Mouse (Mus musculus) testis, adult 2 months (tissue): ENCODE measurements at regions not wholly inside any gene's neighbourhood (a gene's known extent, or its start where the extent isn't known, plus 50 kb on each side); places are given as distances from the start of the nearest gene placed in this dataset.

Experiments
- H3K27ac ChIP-seq: fragments of 200-500 bp; 2 replicates; pipeline ENCODE4 v1.5.1; 2012; ENCODE audit warnings: low read depth, low read length; ENCODE audit not compliant: control insufficient read depth, insufficient read depth
- H3K27me3 ChIP-seq: fragments of 200-500 bp; 2 replicates; pipeline ENCODE4 v1.6.1; 2012; ENCODE audit warnings: mild to moderate bottlenecking, low read length, moderate library complexity; ENCODE audit not compliant: control insufficient read depth, insufficient read depth
- H3K36me3 ChIP-seq: fragments of 200-500 bp; 2 replicates; pipeline ENCODE4 v1.6.1; 2012; ENCODE audit warnings: mild to moderate bottlenecking, low read length; ENCODE audit not compliant: control insufficient read depth, insufficient read depth
- H3K4me1 ChIP-seq: fragments of 200-500 bp; 2 replicates; pipeline ENCODE4 v1.6.1; 2012; ENCODE audit warnings: low read length; ENCODE audit not compliant: control insufficient read depth, insufficient read depth
- H3K4me3 ChIP-seq: fragments of 200-500 bp; 2 replicates; pipeline ENCODE4 v1.5.1; 2012; ENCODE audit warnings: low read depth, mild to moderate bottlenecking, low read length, moderate library complexity, mixed read lengths; ENCODE audit not compliant: control insufficient read depth
- CTCF ChIP-seq: fragments of 200-500 bp; IDR thresholded peaks from 2 replicates; pipeline ENCODE4 v1.5.1; 2012; ENCODE audit warnings: low read depth, mild to moderate bottlenecking, inconsistent platforms, low read length, moderate library complexity; ENCODE audit not compliant: control insufficient read depth, insufficient read depth, insufficient replicate concordance
- POLR2A ChIP-seq: fragments of 200-500 bp; IDR thresholded peaks from 2 replicates; pipeline ENCODE4 v1.6.1; 2012; ENCODE audit warnings: low read depth, mild to moderate bottlenecking, inconsistent platforms, low read length, moderate library complexity; ENCODE audit not compliant: control insufficient read depth

DNA sequence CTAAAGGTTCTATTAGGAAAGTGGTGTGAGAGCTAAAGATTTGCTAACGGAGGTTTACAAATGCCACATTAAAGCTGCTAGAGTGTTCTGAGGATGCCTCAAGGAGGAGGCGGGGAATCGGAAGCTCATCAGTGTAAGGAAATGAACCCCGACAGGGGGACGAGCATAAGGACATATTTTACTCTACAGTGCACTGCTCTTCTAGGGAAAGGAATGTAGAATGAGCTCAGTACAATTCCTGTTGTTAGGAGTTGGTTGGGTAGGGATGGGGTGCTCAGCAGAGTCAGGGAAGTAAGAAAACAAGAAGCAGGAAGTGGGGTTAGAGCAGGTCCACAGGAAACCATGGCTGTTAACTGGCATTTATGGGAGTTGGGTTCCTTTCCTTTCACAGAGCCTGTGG lies 54.6 kb downstream of the Mex3b start:
- Histone ChIP-seq H3K4me1 (no peaks in the 10 kb centered on the region), H3K36me3 (no peaks in the 10 kb centered on the region), H3K27me3 (no peaks in the 10 kb centered on the region), H3K4me3 (no peak overlapping the region), H3K27ac (no peak overlapping the region)
- TF ChIP-seq POLR2A, result no peak
- no peak for TF ChIP-seq CTCF

DNA sequence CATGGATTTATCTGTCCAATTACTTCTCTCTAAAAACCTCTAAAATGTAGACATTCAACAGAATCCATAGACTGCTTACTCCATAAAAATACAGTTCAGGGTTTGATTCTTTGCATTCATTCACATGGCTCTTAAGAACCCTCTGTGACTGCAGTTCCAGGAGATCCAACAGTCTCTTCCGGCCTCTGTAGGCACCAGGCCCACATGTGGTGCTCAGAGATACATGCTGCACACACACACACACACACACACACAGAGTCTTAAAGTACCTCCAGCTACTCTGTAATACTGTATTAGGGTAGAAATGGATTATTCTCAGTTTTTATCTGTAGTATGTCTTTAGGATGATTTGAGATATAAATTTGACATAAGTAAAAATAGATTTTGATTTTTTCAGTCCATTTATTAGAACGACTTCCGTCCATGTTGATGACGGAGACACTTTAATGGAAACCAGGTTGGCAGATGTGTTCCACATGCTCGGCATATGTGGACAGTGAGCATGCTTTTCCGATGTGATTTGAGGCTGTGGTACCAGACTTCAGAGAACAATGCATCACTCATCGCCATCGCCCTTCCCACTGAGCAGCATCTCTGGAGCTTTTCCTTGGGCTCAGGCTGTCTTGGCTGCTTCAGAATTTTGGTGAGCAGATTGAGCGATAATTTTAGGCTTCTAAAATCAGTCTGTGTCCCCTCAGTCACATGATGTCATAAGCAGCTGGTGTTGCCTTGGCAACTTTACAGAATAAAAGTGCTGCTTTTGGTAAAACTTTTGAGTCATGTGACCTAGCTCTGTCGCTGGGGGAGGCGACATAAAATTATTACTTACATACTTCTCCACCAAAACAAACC lies 56.3 kb downstream of the Mex3b start:
- Histone ChIP-seq H3K27me3 (no peaks in the 10 kb centered on the region), H3K4me3 (no peak overlapping the region), H3K36me3 (no peaks in the 10 kb centered on the region), H3K27ac (no peak overlapping the region), H3K4me1 (no peaks in the 10 kb centered on the region)
- TF ChIP-seq POLR2A (no peak), CTCF (no peak)

DNA sequence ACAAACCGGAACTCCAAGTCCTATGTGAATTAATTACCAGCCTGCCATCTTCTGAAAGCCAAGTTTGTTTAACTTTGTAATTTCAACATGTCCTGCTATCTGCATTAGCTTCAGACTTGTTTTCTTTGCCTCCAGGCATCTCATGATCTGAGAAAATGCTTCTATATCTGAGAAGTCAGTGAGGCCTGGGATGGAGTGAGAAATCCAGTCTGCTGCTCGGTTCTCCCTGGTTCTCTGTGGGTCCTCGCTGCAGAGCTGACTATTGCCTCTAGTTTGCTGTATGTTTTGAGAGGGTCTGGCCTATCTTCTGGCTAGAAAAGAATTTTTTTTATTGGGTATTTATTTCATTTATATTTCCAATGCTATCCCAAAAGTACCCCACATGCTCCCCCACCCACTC lies 57.0 kb downstream of the Mex3b start:
- TF ChIP-seq POLR2A (no peak), CTCF (no peak)
- Histone ChIP-seq H3K27ac (no peak overlapping the region), H3K4me3 (peak overlapping the region; percentile 28; the same call in 1 of the 2 replicates)

DNA sequence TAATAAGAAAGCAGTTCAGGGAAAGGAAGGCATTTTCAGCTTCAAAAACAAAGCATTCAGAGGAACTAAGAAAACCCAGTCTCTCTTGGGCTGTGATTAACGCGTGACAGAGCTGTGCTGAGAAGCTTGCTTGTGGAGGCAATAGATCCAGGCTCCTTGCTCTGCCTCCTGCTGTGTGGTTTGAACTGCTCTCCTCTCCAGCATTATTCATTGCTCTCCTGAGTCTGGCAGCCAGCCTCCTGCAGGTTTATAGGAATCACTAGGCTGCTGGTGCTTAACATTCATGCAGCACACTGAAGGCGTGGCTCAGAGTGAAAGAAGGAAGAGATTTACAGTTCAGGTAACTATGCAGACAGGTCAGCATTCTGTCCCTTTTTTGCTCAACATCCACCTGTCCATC lies 71.2 kb downstream of the Mex3b start:
- no peaks in the 10 kb centered on the region for H3K36me3 ChIP-seq
- no peaks in the 10 kb centered on the region for H3K27me3 ChIP-seq
- no peak overlapping the region for H3K4me3 ChIP-seq
- TF ChIP-seq CTCF (no peak), POLR2A (no peak)
- no peaks in the 10 kb centered on the region for H3K4me1 ChIP-seq
- no peak overlapping the region for H3K27ac ChIP-seq

More for the DNA sequence above, 57.0 kb downstream of the Mex3b start:
- no peaks in the 10 kb centered on the region for H3K36me3 ChIP-seq
- no peaks in the 10 kb centered on the region for H3K4me1 ChIP-seq
- no peaks in the 10 kb centered on the region for H3K27me3 ChIP-seq

DNA sequence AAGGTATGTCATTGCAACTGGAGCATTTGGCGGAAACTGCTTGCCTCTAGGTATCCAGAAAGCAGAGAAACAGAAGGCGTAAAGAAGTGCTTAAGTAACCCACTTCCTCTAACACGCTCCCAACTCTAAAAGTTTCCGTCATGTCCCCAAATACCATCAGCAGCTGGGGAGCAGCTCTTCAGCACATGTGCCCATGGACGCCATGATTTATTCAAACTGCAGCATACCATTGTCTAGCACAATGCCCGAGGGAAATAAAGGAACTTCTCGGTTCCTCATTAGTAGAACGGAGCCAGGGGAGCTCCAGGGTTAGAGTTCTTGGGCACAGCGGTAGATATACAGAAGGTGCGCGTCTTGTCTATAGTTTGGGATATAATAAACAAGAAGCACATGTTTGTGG lies 72.4 kb downstream of the Mex3b start:
- Histone ChIP-seq H3K36me3 (no peaks in the 10 kb centered on the region), H3K27ac (no peak overlapping the region), H3K4me1 (no peaks in the 10 kb centered on the region), H3K4me3 (no peak overlapping the region), H3K27me3 (no peaks in the 10 kb centered on the region)
- TF ChIP-seq POLR2A (no peak), CTCF (no peak)

DNA sequence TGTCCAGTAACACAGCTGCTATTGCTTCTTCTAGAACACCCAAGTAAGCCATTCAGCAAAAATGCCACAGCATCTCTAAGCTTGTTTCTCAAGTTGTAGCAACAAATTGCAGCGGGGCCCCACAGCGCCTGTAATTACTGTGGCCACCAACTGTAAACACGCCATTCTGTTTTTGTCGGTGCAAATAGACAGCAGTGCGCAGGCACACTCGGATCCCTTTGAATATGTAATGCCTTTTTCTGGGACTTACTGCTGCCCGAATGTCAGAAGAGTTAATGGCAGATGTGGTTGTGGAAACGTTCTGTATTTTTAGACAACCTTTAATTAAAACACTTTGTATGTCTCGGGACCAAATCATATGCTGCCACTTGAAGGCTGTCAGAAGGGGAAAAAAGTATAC lies 76.2 kb downstream of the Mex3b start:
- TF ChIP-seq CTCF (no peak), POLR2A (no peak)
- Histone ChIP-seq H3K4me3 (no peak overlapping the region), H3K36me3 (no peaks in the 10 kb centered on the region), H3K27me3 (no peaks in the 10 kb centered on the region), H3K27ac (no peak overlapping the region), H3K4me1 (no peaks in the 10 kb centered on the region)

DNA sequence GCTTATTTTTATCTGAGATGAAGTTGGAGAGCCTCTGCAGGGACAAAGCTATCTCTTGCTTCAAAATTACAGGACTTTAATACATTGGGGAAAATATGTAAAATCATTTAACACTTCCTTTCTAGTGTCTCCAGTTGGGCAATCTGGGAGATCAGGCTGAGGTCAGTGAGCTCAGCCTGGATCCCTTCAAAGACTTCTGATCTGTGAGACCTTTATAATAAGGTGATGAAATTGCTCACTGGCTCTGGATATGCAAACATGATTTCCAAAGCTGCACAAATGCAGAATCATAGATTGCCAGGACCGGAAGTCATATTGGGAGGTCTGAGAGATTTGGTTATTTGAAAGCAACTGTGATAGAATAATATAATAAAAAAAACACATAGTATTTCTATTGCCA lies 76.7 kb downstream of the Mex3b start:
- no peak overlapping the region for H3K4me3 ChIP-seq
- no peaks in the 10 kb centered on the region for H3K27me3 ChIP-seq
- H3K36me3 ChIP-seq, result no peaks in the 10 kb centered on the region
- TF ChIP-seq POLR2A (no peak), CTCF (no peak)
- H3K4me1 ChIP-seq, result no peaks in the 10 kb centered on the region
- no peak overlapping the region for H3K27ac ChIP-seq

DNA sequence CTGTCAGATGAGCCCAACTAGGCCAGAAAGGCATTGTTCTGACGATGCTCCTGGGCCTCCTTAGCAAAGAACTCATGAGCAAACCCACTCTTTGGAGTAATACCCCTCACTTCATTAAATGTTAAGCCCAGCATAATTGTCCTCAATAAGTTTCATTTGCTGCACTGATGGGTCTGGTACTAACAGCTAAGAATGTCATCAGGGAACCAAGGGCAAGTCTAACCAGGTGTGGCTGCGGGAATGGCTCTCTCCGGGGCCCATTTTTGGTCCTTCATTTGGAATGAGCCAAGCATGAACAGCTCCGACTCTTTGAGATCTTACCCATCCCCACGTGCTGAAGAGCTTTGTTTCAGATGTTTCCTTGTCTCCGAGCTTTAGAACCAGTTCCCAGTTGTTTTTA lies 82.2 kb downstream of the Mex3b start:
- TF ChIP-seq POLR2A (no peak), CTCF (no peak)
- H3K27me3 ChIP-seq, result no peaks in the 10 kb centered on the region
- no peak overlapping the region for H3K27ac ChIP-seq
- H3K4me3 ChIP-seq, result no peak overlapping the region
- H3K36me3 ChIP-seq, result no peaks in the 10 kb centered on the region
- H3K4me1 ChIP-seq, result no peaks in the 10 kb centered on the region
